Mouse (Mus musculus): ENCODE data around the gene Hs3st3b1. TPM values are rescaled to one million over a fixed set of nuclear protein-coding genes. Genes with fewer than 3 reads are reported as not detected.

The Hs3st3b1 gene
- polyA plus RNA-seq, 1 experiment from 2014 or later: 33.2 TPM

- ATAC-seq (replicated peaks; ENCODE audit: low FRiP score): 0 out of 2 replicates have a peak, but pooled peaks have one; percentile 11
- H3K27ac ChIP-seq: peak overlapping the region; percentile 85
- H3K4me1 ChIP-seq: peaks cover 84% of the 10 kb centered on the region
- H3K36me3 ChIP-seq: no peaks in the 10 kb centered on the region
- H3K27me3 ChIP-seq: peaks cover 93% of the 10 kb centered on the region
- H3K4me3 ChIP-seq (replicated peaks): peak overlapping the region; percentile 65
- 0% methylated on average over 77 of the region's 80 CpGs for WGBS
- peak overlapping the region; percentile 59 for H3K9ac ChIP-seq
- no peaks in the 10 kb centered on the region for H3K9me3 ChIP-seq (replicated peaks)
- peak overlapping the region; percentile 87 for H3K4me2 ChIP-seq
Measured at GRCm38 (mm10) chr11:63921044-63921951, 792 bp downstream of the Hs3st3b1 start.

- Histone ChIP-seq H3K36me3 (no peaks in the 10 kb centered on the region), H3K4me2 (peak overlapping the region; percentile 87), H3K27me3 (peaks cover 90% of the 10 kb centered on the region), H3K9ac (peak overlapping the region; percentile 59), H3K4me3 (replicated peaks) (peak overlapping the region; percentile 65), H3K27ac (peak overlapping the region; percentile 85), H3K9me3 (replicated peaks) (no peaks in the 10 kb centered on the region), H3K4me1 (peaks cover 82% of the 10 kb centered on the region)
- ATAC-seq (replicated peaks; ENCODE audit: low FRiP score): no peak
- WGBS: under 1% methylated on average over 33 of the region's 33 CpGs
Measured at GRCm38 (mm10) chr11:63920531-63920930, 1.6 kb downstream of the Hs3st3b1 start.

GRCm38 (mm10) chr11:63919211-63920098 lies 2.6 kb downstream of the Hs3st3b1 start:
- Histone ChIP-seq H3K4me2 (peak overlapping the region; percentile 87), H3K9me3 (replicated peaks) (no peaks in the 10 kb centered on the region), H3K27ac (peak overlapping the region; percentile 85), H3K4me3 (replicated peaks) (peak overlapping the region; percentile 65), H3K36me3 (no peaks in the 10 kb centered on the region), H3K4me1 (peaks cover 79% of the 10 kb centered on the region), H3K9ac (peak overlapping the region; percentile 59), H3K27me3 (peaks cover 84% of the 10 kb centered on the region)
- no peak for ATAC-seq (replicated peaks; ENCODE audit: low FRiP score)
- WGBS: 3% methylated on average over 52 of the region's 52 CpGs

GRCm38 (mm10) chr11:63918321-63919105 lies 3.6 kb downstream of the Hs3st3b1 start:
- WGBS: 18% methylated on average over 17 of the region's 17 CpGs
- Histone ChIP-seq H3K27ac (peak overlapping the region; percentile 85), H3K4me1 (peaks cover 78% of the 10 kb centered on the region), H3K4me3 (replicated peaks) (peak overlapping the region; percentile 65), H3K9me3 (replicated peaks) (no peaks in the 10 kb centered on the region), H3K4me2 (peak overlapping the region; percentile 87), H3K9ac (no peak overlapping the region), H3K36me3 (no peaks in the 10 kb centered on the region), H3K27me3 (peaks cover 83% of the 10 kb centered on the region)
- peak; percentile 23; the same call in 1 of the 2 replicates for ATAC-seq (replicated peaks; ENCODE audit: low FRiP score)

GRCm38 (mm10) chr11:63917561-63917960 lies 4.5 kb downstream of the Hs3st3b1 start:
- H3K36me3 ChIP-seq: no peaks in the 10 kb centered on the region
- H3K9ac ChIP-seq: no peak overlapping the region
- no peak for ATAC-seq (replicated peaks; ENCODE audit: low FRiP score)
- H3K27ac ChIP-seq: no peak overlapping the region
- H3K4me2 ChIP-seq: peak overlapping the region; percentile 87
- peaks cover 68% of the 10 kb centered on the region for H3K4me1 ChIP-seq
- H3K9me3 ChIP-seq (replicated peaks): no peaks in the 10 kb centered on the region
- peak overlapping the region; percentile 65 for H3K4me3 ChIP-seq (replicated peaks)
- 14% methylated on average over 6 of the region's 6 CpGs for WGBS
- peaks cover 81% of the 10 kb centered on the region for H3K27me3 ChIP-seq

GRCm38 (mm10) chr11:63914388-63914787 lies 7.7 kb downstream of the Hs3st3b1 start:
- Histone ChIP-seq H3K36me3 (no peaks in the 10 kb centered on the region), H3K4me3 (replicated peaks) (peak overlapping the region; percentile 46), H3K27me3 (peaks cover 73% of the 10 kb centered on the region), H3K9ac (0 out of 2 replicates have a peak overlapping the region, but pooled peaks have one; percentile 9), H3K4me1 (peaks cover 59% of the 10 kb centered on the region), H3K9me3 (replicated peaks) (no peaks in the 10 kb centered on the region), H3K27ac (peak overlapping the region; percentile 24; the same call in 1 of the 2 replicates), H3K4me2 (peak overlapping the region; percentile 83)
- ATAC-seq (replicated peaks; ENCODE audit: low FRiP score): peak; percentile 80
- under 1% methylated on average over 20 of the region's 20 CpGs for WGBS

GRCm38 (mm10) chr11:63913936-63914335 lies 8.2 kb downstream of the Hs3st3b1 start:
- peaks cover 55% of the 10 kb centered on the region for H3K4me1 ChIP-seq
- peak overlapping the region; percentile 24; the same call in 1 of the 2 replicates for H3K27ac ChIP-seq
- H3K4me3 ChIP-seq (replicated peaks): peak overlapping the region; percentile 46
- H3K36me3 ChIP-seq: no peaks in the 10 kb centered on the region
- H3K27me3 ChIP-seq: peaks cover 69% of the 10 kb centered on the region
- H3K4me2 ChIP-seq: peak overlapping the region; percentile 83
- ATAC-seq (replicated peaks; ENCODE audit: low FRiP score): no peak; the same call in 1 of the 2 replicates
- 0 out of 2 replicates have a peak overlapping the region, but pooled peaks have one; percentile 9 for H3K9ac ChIP-seq
- no peaks in the 10 kb centered on the region for H3K9me3 ChIP-seq (replicated peaks)
- WGBS: 25% methylated on average over 4 of the region's 4 CpGs

- WGBS: 48% methylated on average over 5 of the region's 5 CpGs
- no peak for ATAC-seq (replicated peaks; ENCODE audit: low FRiP score)
- Histone ChIP-seq H3K4me3 (replicated peaks) (no peak overlapping the region), H3K9me3 (replicated peaks) (no peaks in the 10 kb centered on the region), H3K4me1 (peaks cover 53% of the 10 kb centered on the region), H3K9ac (no peak overlapping the region), H3K36me3 (no peaks in the 10 kb centered on the region), H3K27me3 (peaks cover 58% of the 10 kb centered on the region), H3K4me2 (no peak overlapping the region), H3K27ac (no peak overlapping the region)
Measured at GRCm38 (mm10) chr11:63911001-63911400, 11.1 kb downstream of the Hs3st3b1 start.

- Histone ChIP-seq H3K27me3 (peaks cover 59% of the 10 kb centered on the region), H3K4me1 (peaks cover 57% of the 10 kb centered on the region), H3K9ac (no peak overlapping the region), H3K4me2 (no peak overlapping the region), H3K9me3 (replicated peaks) (no peaks in the 10 kb centered on the region), H3K27ac (no peak overlapping the region), H3K4me3 (replicated peaks) (no peak overlapping the region), H3K36me3 (no peaks in the 10 kb centered on the region)
- 93% methylated on average over 4 of the region's 4 CpGs for WGBS
- ATAC-seq (replicated peaks; ENCODE audit: low FRiP score): no peak
Measured at GRCm38 (mm10) chr11:63909961-63910360, 12.1 kb downstream of the Hs3st3b1 start.

GRCm38 (mm10) chr11:63908500-63908899 lies 13.6 kb downstream of the Hs3st3b1 start:
- no peak for ATAC-seq (replicated peaks; ENCODE audit: low FRiP score)
- peaks cover 52% of the 10 kb centered on the region for H3K4me1 ChIP-seq

More at GRCm38 (mm10) chr11:63908500-63908899, 13.6 kb downstream of the Hs3st3b1 start:
- Histone ChIP-seq H3K4me3 (replicated peaks) (no peak overlapping the region), H3K9ac (no peak overlapping the region), H3K27me3 (peaks cover 60% of the 10 kb centered on the region), H3K9me3 (replicated peaks) (no peaks in the 10 kb centered on the region), H3K27ac (no peak overlapping the region), H3K36me3 (no peaks in the 10 kb centered on the region), H3K4me2 (no peak overlapping the region)
- WGBS: 68% methylated on average over 4 of the region's 4 CpGs
